10 mouse cellular contexts compared by ENCODE assay signal in genomic region chr10:21609583-21609982, GRCm38 (mm10). TPM values are rescaled to one million over a fixed set of nuclear protein-coding genes. Genes with fewer than 3 reads are reported as not detected.
DNase-seq lines count a peak whose midpoint lies in the region; ATAC-seq and TF ChIP-seq lines count a peak whose summit lies in the region.
"Had no signal": no experiment of that assay in that cellular context is flagged by ENCODE, and none has a peak within 500 bp of the region (broad histone marks: within the 10 kb centered on the region; RNA-seq: fewer than 3 reads in every experiment).

No protein-coding gene starts in this region.

- H3K4me2 ChIP-seq in kidney, embryonic 16.5 days (replicated peaks; ENCODE audit: low read depth, low read length), result no peak overlapping the region
- no peak overlapping the region for H3K4me2 ChIP-seq in forebrain, postnatal 0 days (ENCODE audit: low read depth)

- TF ChIP-seq CTCF in forebrain, postnatal 0 days (IDR thresholded peaks at IDR 0.05; ENCODE audit: low read depth), result no peak

- ATAC-seq in kidney, embryonic 16.5 days (ENCODE audit: low FRiP score, low TSS enrichment), result peak; percentile 57; the same call in 1 of the 2 replicates
- no peak for ATAC-seq in CD4-positive, CD25-positive, alpha-beta regulatory T cell, adult 4 months
- no peak for ATAC-seq in forebrain, postnatal 0 days

- peak; percentile 19 for DNase-seq in ovary, adult 18-20 months (ENCODE audit: low spot score)
- DNase-seq in ovary, postnatal 14 days (ENCODE audit: low spot score), result no peak
- peak; percentile 65 for DNase-seq in skeletal muscle tissue, adult 2 months (ENCODE audit: low read depth, low spot score)
- DNase-seq in forebrain, postnatal 0 days, result no peak
- DNase-seq: embryo, embryonic 11 days; thymus, postnatal 36 days had no signal

- H3K27ac ChIP-seq in brown adipose tissue, adult 24 weeks (replicated peaks; ENCODE audit: low read depth, low read length), result peak overlapping the region; percentile 95
- no peak overlapping the region for H3K27ac ChIP-seq in kidney, embryonic 16.5 days (ENCODE audit: low read length)
- H3K27ac ChIP-seq in forebrain, postnatal 0 days (ENCODE audit: low read depth, low read length), result no peak overlapping the region

- H3K27me3 ChIP-seq in kidney, embryonic 16.5 days (ENCODE audit: insufficient read depth, low read length), result no peaks in the 10 kb centered on the region
- H3K27me3 ChIP-seq in forebrain, postnatal 0 days (ENCODE audit: insufficient read depth, low read length), result no peaks in the 10 kb centered on the region

- WGBS in kidney, embryonic 16.5 days, result 59% methylated on average over 2 of the region's 2 CpGs
- WGBS in forebrain, postnatal 0 days, result 83% methylated on average over 2 of the region's 2 CpGs

- no peak overlapping the region for H3K9ac ChIP-seq in kidney, embryonic 16.5 days (replicated peaks; ENCODE audit: low read length)
- H3K9ac ChIP-seq in forebrain, postnatal 0 days, result no peak overlapping the region

- no peaks in the 10 kb centered on the region for H3K9me3 ChIP-seq in kidney, embryonic 16.5 days (ENCODE audit: low read length)
- no peaks in the 10 kb centered on the region for H3K9me3 ChIP-seq in forebrain, postnatal 0 days (ENCODE audit: low read length)

- H3K36me3 ChIP-seq in kidney, embryonic 16.5 days (ENCODE audit: insufficient read depth, low read length), result no peaks in the 10 kb centered on the region
- no peaks in the 10 kb centered on the region for H3K36me3 ChIP-seq in forebrain, postnatal 0 days (ENCODE audit: insufficient read depth)

- no peak overlapping the region for H3K4me3 ChIP-seq in brown adipose tissue, adult 24 weeks (ENCODE audit: insufficient read depth, low read depth, low read length)
- no peak overlapping the region for H3K4me3 ChIP-seq in kidney, embryonic 16.5 days (ENCODE audit: low read length)
- no peak overlapping the region for H3K4me3 ChIP-seq in forebrain, postnatal 0 days (ENCODE audit: low read depth, low read length)

- H3K4me1 ChIP-seq in brown adipose tissue, adult 24 weeks (ENCODE audit: control insufficient read depth, insufficient read depth, insufficient read length, low read length), result peaks cover 16% of the 10 kb centered on the region
- peaks cover 10% of the 10 kb centered on the region for H3K4me1 ChIP-seq in kidney, embryonic 16.5 days (ENCODE audit: insufficient read depth, low read length)
- H3K4me1 ChIP-seq in forebrain, postnatal 0 days (ENCODE audit: insufficient read depth), result peaks cover 7% of the 10 kb centered on the region

RNA-seq across cellular contexts. Expression of gene 1700020N01Rik, which starts 16.6 kb away (rescaled TPM):
- not detected in 2 replicates for polyA plus RNA-seq in brown adipose tissue, adult 24 weeks (2012; ENCODE audit: insufficient read depth, insufficient read length, missing spikeins)
- polyA plus RNA-seq in kidney, embryonic 16.5 days (2015; fragmentation: Nextera tagmentation; extraction: Ambion mirVana), result not detected in 2 replicates
- polyA plus RNA-seq in CD4-positive, CD25-positive, alpha-beta regulatory T cell, adult 4 months (2017; shearing (Covaris generic)), result not detected
- total RNA-seq in forebrain, postnatal 0 days (2014; rRNA removed), result not detected in 2 replicates
- polyA plus RNA-seq in forebrain, postnatal 0 days (2015; fragmentation: Nextera tagmentation; extraction: Ambion mirVana), result not detected in 2 replicates
- total RNA-seq: gastrocnemius, adult 8-10 months had no signal

Comparison
In these comparisons a context has a peak if more than half of its experiments do, and no peak if none do; other contexts are left out.
1. DNase-seq: peak in ovary, adult 18-20 months (single experiment) and skeletal muscle tissue, adult 2 months (single experiment); none in ovary, postnatal 14 days (single experiment) and forebrain, postnatal 0 days (single experiment).